Mouse (Mus musculus) hematopoietic stem cell, adult 5-6 weeks (primary cell): ENCODE measurements around the gene Psd. TPM values are rescaled to one million over a fixed set of nuclear protein-coding genes. Genes with fewer than 3 reads are reported as not detected.

Experiments used
- ATAC-seq, 2 experiments: fragments of 125-278 bp in 1 of 2; replicated peaks in 1 of 2; 2 replicates each; pipeline ENCODE4 v1.8.0; 2016 to 2017; ENCODE audit warnings: inconsistent platforms in 2 of 2, mild to moderate bottlenecking in 2 of 2, moderate number of reproducible peaks in 2 of 2, low read depth in 1 of 2, moderate TSS enrichment in 1 of 2; ENCODE audit not compliant: low FRiP score in 2 of 2, poor library complexity in 2 of 2, severe bottlenecking in 2 of 2, insufficient read depth in 1 of 2, low TSS enrichment in 1 of 2
- total RNA-seq: library from RNA; stranded (forward); fragments of 172-1452, 232-1000 nt; gene quantifications from 2 replicates; pipeline ENCODE4 v1.2.3, GENCODE M21; 2017

Gene Psd
- total RNA-seq, 1 experiment from 2014 or later, result 1.3 TPM

DNA sequence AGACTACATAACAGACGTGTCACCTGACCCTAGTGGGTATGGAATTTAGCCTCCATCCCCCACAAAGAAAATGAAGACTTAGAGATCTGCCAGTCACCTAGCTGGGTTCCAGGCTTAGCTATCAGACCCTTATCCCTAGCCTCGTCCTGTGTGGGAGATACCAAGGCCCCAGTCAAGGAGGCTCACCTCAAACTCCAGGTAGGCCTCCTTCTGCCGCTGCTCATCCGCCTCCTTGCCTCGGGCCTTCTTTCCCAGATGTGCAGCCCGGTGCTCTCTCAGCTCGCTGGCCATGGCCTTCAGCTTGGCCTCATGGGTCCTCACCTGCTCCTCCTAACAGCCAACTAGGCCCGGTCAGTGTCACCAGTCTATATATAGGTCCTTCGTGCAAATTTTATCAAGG, 13.8 kb downstream of the Psd start:
- no peak for ATAC-seq

DNA sequence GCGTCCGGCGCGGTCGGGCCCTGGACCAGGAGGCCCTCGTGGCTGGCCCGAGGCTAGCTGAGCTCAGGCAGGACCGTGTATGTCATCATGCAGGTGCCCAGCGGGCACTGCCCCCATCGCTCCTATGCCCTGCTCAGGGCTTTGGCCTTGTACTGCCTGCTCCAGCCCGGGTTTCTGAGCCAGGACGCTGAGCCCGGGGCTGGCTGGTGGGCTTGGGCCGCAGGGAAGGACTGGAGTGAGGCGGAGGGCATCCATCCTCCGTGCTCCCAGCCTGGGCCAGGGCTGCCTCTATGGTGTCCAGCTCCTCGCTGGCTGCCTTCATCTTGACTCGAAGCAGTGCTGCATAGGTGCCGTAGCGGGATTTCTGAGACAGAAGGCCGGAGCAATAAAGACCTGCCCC, 14.4 kb downstream of the Psd start:
- ATAC-seq, result no peak

DNA sequence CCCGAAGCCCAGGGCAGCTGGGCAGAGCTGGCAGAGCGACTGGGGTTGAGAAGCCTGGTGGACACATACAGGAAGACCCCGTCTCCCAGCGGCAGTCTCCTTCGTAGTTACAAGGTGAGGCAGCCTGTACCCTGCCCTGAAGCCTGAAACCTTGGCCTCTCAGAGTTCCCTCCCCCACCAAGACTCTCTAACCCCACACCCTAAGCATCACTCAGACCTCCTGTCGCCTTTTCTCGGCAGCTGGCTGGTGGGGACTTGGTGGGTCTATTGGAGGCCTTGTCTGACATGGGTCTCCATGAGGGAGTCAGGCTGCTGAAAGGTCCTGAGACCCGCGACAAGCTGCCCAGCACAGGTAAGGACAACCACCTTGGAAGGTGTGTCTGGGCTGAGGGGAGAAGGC, 15.6 kb downstream of the Psd start:
- ATAC-seq, result no peak

DNA sequence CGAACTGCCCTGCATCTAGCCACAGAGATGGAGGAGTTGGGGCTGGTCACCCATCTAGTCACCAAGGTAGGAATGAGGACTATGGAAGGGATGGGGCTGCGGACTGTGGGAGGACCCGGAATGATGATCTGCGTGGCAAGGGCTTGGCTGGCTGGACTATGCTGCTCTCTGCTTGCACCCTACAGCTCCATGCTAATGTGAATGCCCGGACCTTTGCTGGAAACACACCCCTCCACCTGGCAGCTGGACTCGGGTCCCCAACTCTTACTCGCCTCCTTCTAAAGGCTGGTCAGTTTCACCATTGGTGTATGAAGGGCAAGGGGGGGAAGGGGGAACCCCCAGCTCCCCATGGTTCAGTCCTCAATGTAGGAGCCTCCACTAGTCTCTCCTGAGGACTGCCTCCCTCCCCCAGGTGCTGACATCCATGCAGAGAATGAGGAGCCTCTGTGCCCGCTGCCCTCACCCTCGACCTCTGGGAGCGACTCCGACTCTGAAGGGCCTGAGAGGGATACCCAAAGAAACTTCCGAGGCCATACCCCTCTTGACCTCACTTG, 16.6 kb downstream of the Psd start:
- ATAC-seq, result no peak

DNA sequence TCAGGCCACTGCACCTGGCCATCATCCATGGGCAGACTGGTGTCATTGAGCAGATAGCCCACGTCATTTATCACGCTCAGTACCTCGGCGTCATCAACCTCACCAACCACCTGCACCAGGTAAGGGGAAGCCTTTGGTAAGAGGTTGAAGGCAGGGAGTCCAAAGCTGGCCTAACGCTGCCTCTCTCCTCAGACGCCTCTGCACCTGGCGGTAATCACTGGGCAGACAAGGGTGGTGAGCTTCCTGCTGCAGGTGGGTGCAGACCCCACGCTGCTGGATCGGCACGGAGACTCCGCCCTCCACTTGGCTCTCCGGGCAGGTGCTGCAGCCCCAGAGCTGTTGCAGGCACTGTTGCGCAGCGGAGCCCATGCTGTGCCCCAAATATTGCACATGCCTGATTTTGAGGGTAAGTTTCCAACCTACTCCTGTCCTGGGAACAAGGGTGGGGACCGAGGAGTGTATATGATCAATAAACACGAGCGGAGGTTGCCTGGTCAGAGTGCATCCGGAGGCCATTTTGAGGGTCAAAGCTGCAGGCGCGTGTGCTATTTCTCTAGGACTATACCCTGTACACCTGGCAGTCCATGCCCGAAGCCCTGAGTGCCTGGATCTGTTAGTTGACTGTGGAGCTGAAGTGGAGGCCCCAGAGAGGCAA, 17.2 kb downstream of the Psd start:
- no peak for ATAC-seq

DNA sequence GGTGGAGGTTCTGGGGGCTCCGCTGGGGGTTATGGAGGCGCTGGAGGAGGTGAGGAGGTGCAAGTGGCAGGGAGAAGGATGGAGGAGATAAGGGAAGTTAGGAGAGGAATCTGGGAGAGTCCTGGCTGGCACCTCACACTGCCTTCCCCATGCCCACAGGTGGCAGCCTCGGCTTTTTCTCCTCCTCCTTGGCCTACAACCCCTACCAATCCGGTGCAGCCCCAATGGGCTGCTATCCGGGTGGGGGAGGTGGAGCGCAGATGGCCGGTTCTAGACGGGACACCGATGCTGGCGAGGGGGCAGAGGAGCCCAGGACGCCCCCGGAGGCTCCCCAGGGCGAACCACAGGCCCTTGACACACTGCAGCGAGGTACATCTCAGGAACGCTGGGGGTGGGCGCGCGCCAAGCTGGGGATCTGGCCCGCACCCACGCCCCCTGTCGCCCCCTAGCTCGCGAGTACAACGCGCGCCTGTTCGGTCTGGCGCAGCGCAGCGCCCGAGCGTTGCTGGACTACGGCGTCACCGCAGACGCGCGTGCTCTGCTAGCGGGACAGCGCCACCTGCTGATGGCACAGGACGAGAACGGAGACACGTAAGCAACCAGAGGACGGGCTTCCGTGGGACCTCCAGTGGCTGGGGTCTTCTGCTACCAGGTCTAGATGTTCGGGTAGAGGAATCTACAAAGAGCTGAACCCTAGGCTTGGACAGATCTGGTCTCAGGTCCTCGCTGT, 18.1 kb downstream of the Psd start:
- ATAC-seq, result peak; percentile 31 to 44; a peak in 3 of 4 replicates

DNA sequence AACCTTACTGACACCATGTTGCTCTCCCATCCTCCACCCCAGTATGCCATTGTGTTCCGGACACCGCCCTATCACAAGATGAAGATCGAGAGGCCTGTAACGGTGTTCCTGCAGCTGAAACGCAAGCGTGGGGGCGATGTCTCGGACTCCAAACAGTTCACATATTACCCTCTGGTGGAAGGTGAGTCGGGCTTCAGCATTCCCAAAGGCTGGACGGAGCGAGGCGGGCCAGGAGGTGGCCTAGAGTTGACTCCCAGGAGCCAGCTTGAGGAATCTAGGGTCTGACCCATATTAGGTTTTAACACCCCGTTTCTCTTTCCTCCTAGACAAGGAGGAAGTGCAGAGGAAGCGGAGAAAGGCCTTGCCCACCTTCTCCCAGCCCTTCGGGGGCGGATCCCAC, 18.7 kb downstream of the Psd start:
- ATAC-seq, result no peak

DNA sequence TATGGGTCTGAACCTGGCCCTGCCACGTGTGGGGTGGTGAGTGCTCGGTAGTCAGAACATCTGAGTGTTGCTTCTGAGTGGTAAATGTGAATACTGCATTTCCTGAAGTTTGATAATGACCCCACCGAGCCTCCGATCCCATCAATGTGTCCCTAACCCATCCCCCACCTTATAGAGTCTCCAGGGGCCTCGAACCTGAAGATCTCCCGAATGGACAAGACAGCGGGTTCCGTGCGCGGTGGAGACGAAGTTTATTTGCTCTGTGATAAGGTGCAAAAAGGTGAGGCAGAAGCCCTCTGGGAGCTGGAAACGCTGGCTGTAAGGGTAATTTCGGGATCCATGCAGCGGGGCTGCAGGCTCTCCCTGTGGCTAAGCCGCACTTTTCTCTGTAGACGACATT, 19.2 kb downstream of the Psd start:
- ATAC-seq, result no peak

DNA sequence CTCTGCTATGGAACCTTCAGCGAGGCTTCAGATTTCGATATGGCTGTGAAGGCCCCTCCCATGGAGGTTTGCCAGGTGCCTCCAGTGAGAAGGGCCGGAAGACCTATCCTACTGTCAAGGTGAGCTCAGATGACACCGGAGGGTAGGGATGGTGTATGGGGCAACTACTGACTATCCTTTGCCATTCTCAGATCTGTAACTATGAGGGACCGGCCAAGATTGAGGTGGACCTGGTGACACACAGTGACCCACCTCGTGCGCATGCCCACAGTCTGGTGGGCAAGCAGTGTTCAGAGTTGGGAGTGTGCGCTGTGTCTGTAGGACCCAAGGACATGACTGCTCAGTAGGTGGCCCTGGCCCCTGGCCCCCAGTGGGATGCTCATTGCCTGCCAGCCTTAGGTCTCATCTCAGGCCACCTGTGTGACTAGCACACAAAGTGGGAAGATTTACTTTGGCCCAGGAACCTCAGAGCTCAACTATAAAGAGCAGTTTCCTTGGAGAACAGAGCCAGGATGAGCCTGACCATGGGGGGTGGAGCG, 20.1 kb downstream of the Psd start:
- ATAC-seq, result no peak

DNA sequence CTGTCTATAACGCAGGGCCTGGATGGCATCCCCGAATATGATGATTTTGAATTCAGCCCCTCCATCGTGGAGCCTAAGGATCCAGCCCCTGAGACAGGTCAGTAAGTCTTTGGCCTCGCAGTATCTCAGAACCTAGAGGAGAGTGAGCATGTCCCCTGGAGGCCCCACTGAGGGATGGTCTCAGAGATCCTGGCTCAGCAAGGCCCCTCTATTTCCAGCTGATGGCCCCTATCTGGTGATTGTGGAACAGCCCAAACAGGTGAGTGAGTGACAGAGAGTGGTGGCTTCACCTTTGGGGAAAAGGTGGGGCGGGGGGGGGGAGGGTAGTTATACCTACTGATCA, 20.7 kb downstream of the Psd start:
- ATAC-seq, result no peak

DNA sequence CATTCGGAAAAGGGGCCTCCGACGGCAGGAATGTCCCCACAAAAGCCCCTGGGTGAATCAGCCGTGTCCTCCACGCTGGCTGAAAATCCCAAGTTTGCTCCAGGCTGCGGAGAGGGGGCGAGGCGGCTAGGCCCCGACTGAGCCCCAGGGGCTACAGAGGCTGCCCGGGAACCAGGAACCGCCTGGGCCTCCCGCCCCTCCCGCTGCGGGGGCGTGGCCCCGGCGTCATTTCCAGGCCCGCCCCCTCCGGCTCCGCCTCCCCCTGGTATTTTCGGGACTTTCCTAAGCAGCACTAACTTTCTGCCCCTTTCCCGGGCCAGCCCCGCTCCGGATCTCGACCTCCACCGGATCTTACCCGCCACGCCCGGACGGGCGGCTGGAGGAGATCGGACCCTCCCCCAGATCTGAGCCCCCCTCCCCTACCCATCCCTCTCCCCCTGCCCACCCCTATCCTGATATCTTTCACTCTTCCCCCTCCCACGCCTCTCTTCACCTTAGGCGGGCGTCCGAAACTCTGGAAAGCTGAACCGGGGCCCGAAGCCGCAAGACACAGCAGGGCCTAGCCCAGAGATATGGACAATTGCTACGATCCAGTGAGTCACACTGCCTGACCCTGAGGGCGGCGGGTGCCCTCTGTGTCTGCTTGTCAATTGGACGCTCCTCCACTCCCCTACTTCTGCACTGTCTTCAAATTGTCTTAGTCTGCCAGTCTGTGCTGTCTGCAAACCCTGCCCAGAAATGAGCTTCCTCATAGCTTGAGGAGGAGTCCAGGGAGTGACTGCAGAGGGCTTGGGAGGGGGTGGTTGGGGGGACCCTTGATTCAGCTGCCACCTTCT, 21.3 kb downstream of the Psd start:
- ATAC-seq, result peak; percentile 38 to 49; a peak in 3 of 4 replicates

DNA sequence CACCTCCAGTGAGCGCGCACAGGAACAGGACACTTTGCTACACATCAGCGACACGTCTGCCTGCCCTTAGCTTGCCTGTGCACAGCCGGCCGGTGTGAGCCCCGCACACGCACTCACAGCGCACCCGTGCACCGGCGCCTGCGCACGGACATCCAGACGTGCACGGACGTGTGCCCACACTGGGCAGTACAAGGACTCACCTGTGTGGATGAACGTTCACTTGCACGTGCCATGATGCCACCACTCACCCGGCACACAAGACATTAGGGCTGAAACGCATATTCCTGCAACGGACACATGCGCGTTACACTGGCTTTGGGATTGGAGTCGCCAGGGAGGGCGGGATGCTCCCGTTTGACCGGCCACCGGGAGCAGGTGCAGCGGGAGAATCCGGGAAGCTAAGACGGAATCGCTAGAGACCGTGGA, 22.0 kb downstream of the Psd start:
- 0 out of 4 replicates have a peak, but pooled peaks of 1 of the 2 experiments have one; percentile 0 for ATAC-seq

DNA sequence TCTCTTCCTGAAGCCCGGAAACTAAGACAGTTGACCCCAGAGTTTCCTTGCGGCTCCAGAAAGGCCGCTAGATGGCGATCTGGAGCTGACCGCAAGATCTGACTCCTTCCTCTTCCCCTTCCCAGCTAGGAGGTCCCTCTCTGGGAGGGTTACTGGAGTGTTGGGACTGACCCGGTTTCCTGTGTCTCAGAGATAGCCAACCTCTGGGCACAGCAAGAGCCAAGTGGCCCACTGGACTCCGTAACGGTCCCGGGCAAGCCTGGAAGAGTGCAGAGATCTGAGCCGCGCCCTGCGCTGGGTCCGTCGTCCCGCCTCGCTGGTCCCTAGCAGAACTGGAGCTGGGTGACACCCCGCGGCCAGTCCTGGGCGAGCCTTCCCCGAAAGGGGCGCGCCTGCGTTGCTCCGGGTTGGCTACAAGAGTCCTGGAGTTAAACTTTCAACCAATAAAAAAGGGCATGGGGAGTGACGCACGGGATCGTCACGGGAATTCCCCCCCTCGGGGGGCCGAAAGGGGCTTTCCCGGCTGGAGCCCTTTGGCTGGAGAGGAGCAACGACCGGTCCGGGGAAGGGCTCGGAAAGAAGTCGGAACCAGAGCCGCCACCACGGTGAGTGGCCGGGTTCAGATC, 22.6 kb downstream of the Psd start, which contains the start of gene Nfkb2:
Nfkb2 (plus strand) TSS at position 105 of the 626 bp plus-strand sequence.
- ATAC-seq, result peak; percentile 76 to 77

DNA sequence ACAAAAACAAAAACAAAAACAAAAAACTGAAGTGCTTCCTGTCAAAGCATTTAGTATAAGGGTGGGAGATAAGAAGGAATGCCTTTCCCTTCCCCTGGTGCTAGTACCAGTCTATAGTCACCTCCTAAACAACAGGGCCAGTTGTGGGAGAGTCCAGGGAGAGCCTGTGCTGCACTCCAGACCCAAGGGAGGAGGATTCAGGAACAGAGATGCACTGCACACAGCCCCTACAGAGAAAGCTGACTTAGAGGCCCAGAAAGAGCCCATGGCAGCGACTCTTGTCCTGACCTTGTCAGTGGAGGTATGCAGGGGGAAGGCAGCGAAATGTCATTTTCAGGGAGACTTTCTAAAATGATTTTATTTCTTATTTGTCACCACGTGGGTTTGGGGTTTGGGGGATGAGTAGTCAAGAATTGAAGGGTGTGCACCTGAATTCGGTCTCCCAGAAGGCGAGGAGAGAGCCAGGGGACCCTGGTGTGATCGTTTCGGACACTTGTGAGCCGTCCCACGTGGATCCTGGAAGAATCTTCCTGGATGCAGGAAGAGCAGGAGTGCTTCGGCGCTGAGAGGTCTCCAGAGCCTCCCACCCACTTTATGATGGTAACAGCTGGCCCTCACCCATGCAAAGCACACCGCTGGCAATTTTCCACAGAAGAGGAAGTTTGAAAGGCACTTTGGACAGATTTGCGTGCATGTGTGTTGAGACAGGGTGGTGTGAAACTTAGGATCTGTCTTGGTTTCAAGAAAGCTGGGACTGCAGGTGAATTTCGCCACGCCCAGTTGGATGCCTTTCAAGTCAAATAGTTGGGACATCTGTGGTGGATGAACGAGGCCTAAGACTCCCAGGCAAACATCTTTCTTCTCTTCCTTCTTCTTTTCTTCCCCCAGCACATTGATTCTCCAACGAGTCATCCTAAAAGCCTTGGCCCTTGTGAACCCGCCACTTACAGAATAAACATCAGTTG, 23.4 kb downstream of the Psd start:
- no peak for ATAC-seq

DNA sequence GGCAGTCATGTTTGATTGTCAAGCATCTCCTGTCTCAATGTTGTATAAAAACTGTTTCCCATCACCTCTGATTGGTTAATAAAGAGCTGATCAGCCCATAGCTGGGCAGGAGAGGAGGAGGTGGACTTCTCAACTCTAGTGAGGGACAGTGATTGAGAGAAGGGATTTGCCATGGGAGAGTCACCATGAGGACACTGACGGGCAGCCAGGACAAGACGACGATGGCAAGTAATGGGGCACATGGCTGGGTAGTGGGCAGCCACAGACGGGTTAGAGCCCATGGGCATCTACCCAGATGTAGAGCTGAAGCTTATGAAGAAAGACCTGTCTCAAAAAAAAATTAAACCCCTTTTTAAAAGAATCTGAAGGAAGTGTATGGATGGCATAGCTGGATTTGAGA, 24.4 kb downstream of the Psd start:
- no peak for ATAC-seq

DNA sequence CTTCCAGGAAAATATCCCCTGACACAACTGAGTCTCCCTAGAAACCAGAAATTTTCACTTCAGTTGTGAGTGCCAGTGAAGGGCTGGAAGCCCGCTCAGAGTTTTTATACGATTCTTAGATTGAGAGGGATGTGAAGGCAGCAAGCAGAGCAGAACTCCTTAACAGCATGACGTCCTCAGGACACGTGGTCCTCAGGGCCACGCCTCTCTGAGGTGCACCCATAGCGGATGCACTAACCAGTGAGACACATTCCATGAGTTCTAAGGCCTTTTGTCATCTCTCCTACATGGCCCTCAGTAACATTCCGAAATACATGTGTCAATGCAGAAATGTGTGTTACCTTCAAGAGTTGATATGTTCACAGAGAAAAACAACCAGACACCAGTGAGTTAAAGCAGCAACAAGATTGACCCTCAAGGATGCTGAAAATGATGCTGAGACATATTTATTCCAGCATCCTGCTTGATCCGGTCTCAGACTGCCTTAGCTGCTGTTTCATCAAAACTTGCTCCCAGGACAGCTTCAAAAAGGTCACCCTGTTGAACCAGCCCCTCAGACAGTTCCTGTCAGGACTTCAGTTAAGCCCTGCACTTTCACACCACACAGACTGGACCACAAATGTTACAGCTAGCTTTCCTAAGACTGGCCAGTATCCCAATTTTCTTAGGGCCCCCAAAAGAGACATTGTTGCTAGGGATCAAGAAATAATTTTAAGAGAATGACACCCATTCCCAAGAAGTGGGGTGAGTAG, 26.5 kb downstream of the Psd start:
- no peak for ATAC-seq
